Mouse (Mus musculus) embryonic fibroblast, embryonic 13.5 days (primary cell): ENCODE data around the gene Higd1b.

Experiments
- CTCF ChIP-seq: IDR thresholded peaks from 2 replicates; pipeline ENCODE4 v1.5.1; 2011; ENCODE audit warnings: mild to moderate bottlenecking, control low read depth, low read length, moderate library complexity, borderline replicate concordance; ENCODE audit not compliant: insufficient read depth
- POLR2A ChIP-seq: IDR thresholded peaks from 2 replicates; pipeline ENCODE4 v1.6.1; 2011; ENCODE audit warnings: low read depth, mild to moderate bottlenecking, control low read depth, low read length, moderate library complexity

- TF ChIP-seq CTCF, result no peak
- no peak for TF ChIP-seq POLR2A
Observed at GRCm38 (mm10) chr11:102884616-102885219, 49.1 kb downstream of the Higd1b start, which contains the start of gene Fam187a.
